Mouse (Mus musculus): Measurements from ENCODE around the gene Dram1.

DNA sequence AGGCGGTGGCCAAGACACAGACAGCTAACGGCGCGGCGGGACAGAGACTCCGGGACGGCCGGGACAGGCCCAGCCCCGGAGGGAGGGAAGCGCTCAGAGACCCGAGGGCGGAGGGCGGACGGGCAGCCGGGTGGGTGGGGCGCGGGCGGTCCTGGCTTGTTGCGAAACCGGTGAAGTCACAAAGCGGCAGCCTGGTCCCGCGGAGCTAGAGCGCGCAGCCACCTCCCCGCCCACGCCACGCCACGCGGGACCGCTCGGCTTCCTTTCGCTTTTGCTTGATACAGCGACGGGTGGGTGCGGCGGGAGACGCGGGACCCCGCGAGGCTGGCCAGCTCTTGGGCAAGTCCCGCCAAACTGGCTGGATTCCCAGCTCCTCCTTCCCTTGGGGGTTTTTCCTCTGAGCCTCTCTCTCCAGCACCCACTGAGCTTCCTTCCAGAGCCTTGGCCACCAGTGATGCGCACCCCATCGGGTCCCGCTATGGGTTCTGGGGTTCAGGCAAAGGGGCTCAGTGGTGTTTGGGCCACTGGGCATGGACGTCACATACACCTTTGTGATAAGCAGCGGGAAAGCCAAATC is 21.8 kb downstream of the Dram1 start:
- TF ChIP-seq CTCF (IDR thresholded peaks at IDR 0.05; ENCODE audit: low read depth, low read length): no peak
- TF ChIP-seq POLR2A (IDR thresholded peaks at IDR 0.05; ENCODE audit: borderline replicate concordance, low read depth, low read length): no peak
